Mouse (Mus musculus) 3134 (cell line): ENCODE results near the gene Rps21.

Experiments
- DNase-seq: peaks from one replicate; pipeline ENCODE4 v3.0.0-alpha.2; 2011; ENCODE audit warnings: low spot score; ENCODE audit not compliant: insufficient read length; ENCODE audit errors: extremely low read depth

Rps21 gene

GRCm38 (mm10) chr2:180228592-180228991 is 28.6 kb upstream of the Rps21 start:
- peak; percentile 83 for DNase-seq

GRCm38 (mm10) chr2:180229129-180229528 is 28.0 kb upstream of the Rps21 start:
- DNase-seq: no peak

GRCm38 (mm10) chr2:180230482-180230881 is 26.7 kb upstream of the Rps21 start:
- no peak for DNase-seq

- no peak for DNase-seq
Measured at GRCm38 (mm10) chr2:180233101-180233904, 23.9 kb upstream of the Rps21 start.

GRCm38 (mm10) chr2:180234353-180234752 is 22.8 kb upstream of the Rps21 start:
- DNase-seq: no peak

- DNase-seq: no peak
Measured at GRCm38 (mm10) chr2:180234980-180235379, 22.2 kb upstream of the Rps21 start.

- no peak for DNase-seq
Measured at GRCm38 (mm10) chr2:180235788-180236187, 21.4 kb upstream of the Rps21 start.

- no peak for DNase-seq
Measured at GRCm38 (mm10) chr2:180236500-180236899, 20.7 kb upstream of the Rps21 start.

GRCm38 (mm10) chr2:180236930-180237329 is 20.2 kb upstream of the Rps21 start:
- no peak for DNase-seq

GRCm38 (mm10) chr2:180237601-180238345 is 19.4 kb upstream of the Rps21 start:
- no peak for DNase-seq

GRCm38 (mm10) chr2:180238591-180238990 is 18.6 kb upstream of the Rps21 start:
- no peak for DNase-seq

- DNase-seq: no peak
Measured at GRCm38 (mm10) chr2:180243108-180243507, 14.1 kb upstream of the Rps21 start.

GRCm38 (mm10) chr2:180247916-180248315 is 9.3 kb upstream of the Rps21 start:
- no peak for DNase-seq

- DNase-seq: no peak
Measured at GRCm38 (mm10) chr2:180248947-180249660, 8.1 kb upstream of the Rps21 start.

GRCm38 (mm10) chr2:180250930-180251611 is 6.1 kb upstream of the Rps21 start:
- DNase-seq: peak; percentile 57

- no peak for DNase-seq
Measured at GRCm38 (mm10) chr2:180251838-180252237, 5.3 kb upstream of the Rps21 start.

- no peak for DNase-seq
Measured at GRCm38 (mm10) chr2:180254436-180255209, 2.6 kb upstream of the Rps21 start.

GRCm38 (mm10) chr2:180255701-180256100 is 1.5 kb upstream of the Rps21 start:
- peak; percentile 62 for DNase-seq

GRCm38 (mm10) chr2:180256296-180257000 is 729 bp upstream of the Rps21 start:
- DNase-seq: peak; percentile 52
